In the genomic region with DNA sequence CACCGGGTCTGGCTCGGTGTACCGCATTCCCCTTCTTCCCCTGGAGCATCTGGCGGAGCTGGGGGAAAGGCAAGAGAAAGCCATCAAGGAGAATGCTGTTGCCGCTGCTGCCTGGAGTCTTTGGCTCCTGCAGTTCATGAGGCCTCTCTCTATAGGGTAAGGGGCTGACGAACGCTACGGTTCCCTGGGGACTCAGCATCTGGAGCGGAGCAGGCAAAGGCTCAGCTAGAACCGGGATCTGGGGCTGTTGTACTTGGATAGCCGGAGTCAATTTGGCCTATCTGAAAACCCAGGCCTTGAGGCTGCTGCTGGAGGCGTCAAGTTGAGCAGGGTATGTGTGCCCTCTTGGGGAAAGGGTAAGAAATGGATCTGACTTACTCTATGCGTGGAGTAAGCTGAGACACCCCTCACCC, we compare ENCODE assay signal across 9 mouse cellular contexts. TPM values are rescaled to one million over a fixed set of nuclear protein-coding genes. Genes with fewer than 3 reads are reported as not detected.
DNase-seq lines count a peak whose midpoint lies in the region; ATAC-seq and TF ChIP-seq lines count a peak whose summit lies in the region.
"Had no signal": no experiment of that assay in that cellular context is flagged by ENCODE, and none has a peak within 500 bp of the region (broad histone marks: within the 10 kb centered on the region; RNA-seq: fewer than 3 reads in every experiment).

No protein-coding gene starts in this region.

- no peaks in the 10 kb centered on the region for H3K36me3 ChIP-seq in heart, embryonic 16.5 days (ENCODE audit: control insufficient read depth, insufficient read depth)
- no peaks in the 10 kb centered on the region for H3K36me3 ChIP-seq in hindbrain, embryonic 15.5 days
- H3K36me3 ChIP-seq in midbrain, postnatal 0 days (ENCODE audit: insufficient read depth, low read length): no peaks in the 10 kb centered on the region

- 4% methylated on average over 12 of the region's 13 CpGs for WGBS in heart, embryonic 16.5 days
- WGBS in hindbrain, embryonic 15.5 days: 3% methylated on average over 13 of the region's 13 CpGs
- WGBS in midbrain, postnatal 0 days: 2% methylated on average over 12 of the region's 13 CpGs

- no peak overlapping the region for H3K27ac ChIP-seq in heart, embryonic 16.5 days (ENCODE audit: low read length)
- H3K27ac ChIP-seq in hindbrain, embryonic 15.5 days (replicated peaks): peak overlapping the region; percentile 55
- H3K27ac ChIP-seq in midbrain, postnatal 0 days (ENCODE audit: low read depth, low read length): peak overlapping the region; percentile 83

- TF ChIP-seq CTCF in midbrain, postnatal 0 days (IDR thresholded peaks at IDR 0.05): no peak

- H3K9ac ChIP-seq in heart, embryonic 16.5 days (ENCODE audit: low read length): no peak overlapping the region; the same call in 1 of the 2 replicates
- H3K9ac ChIP-seq in hindbrain, embryonic 15.5 days: peak overlapping the region; percentile 11; the same call in 1 of the 2 replicates
- H3K9ac ChIP-seq in midbrain, postnatal 0 days (replicated peaks; ENCODE audit: low read length, poor library complexity, severe bottlenecking): peak overlapping the region; percentile 61

- DNase-seq in heart, postnatal 14 days: no peak
- DNase-seq in ZHBTc4 (ENCODE audit: low read depth, low spot score): peak; percentile 61
- DNase-seq in midbrain, postnatal 0 days (ENCODE audit: low spot score): peak; percentile 19
- DNase-seq in urinary bladder, postnatal 14 days (ENCODE audit: low spot score): no peak
- no peak for DNase-seq in cerebellum, adult 9-10 months
- DNase-seq in right cerebral cortex, postnatal 25 days: no peak

- ATAC-seq in heart, embryonic 16.5 days (replicated peaks; ENCODE audit: extremely low read depth, insufficient read depth, low FRiP score): no peak
- ATAC-seq in hindbrain, embryonic 15.5 days (ENCODE audit: low FRiP score, low read depth): peak; percentile 31; the same call in 1 of the 2 replicates
- 0 out of 2 replicates have a peak, but pooled peaks have one; percentile 6 for ATAC-seq in midbrain, postnatal 0 days (ENCODE audit: low FRiP score)

- intact Hi-C loops in heart, postnatal 14 days (cut with DNase I): loop anchor here (5.0 to 10.0 kb wide), 2 partner anchors 1129 to 1207 kb away; no protein-coding TSS in a partner anchor

- H3K4me3 ChIP-seq in heart, embryonic 16.5 days (ENCODE audit: low read length): peak overlapping the region; percentile 36
- H3K4me3 ChIP-seq in hindbrain, embryonic 15.5 days: peak overlapping the region; percentile 28
- H3K4me3 ChIP-seq in midbrain, postnatal 0 days (ENCODE audit: low read depth, low read length): peak overlapping the region; percentile 43

- H3K9me3 ChIP-seq in heart, embryonic 16.5 days (replicated peaks; ENCODE audit: control insufficient read depth, low read length): no peaks in the 10 kb centered on the region
- H3K9me3 ChIP-seq in hindbrain, embryonic 15.5 days: no peaks in the 10 kb centered on the region
- H3K9me3 ChIP-seq in midbrain, postnatal 0 days (ENCODE audit: low read length): no peaks in the 10 kb centered on the region

- H3K4me1 ChIP-seq in heart, embryonic 16.5 days (ENCODE audit: control insufficient read depth, insufficient read depth, low read length): peaks cover 21% of the 10 kb centered on the region
- peaks cover 31% of the 10 kb centered on the region for H3K4me1 ChIP-seq in hindbrain, embryonic 15.5 days (replicated peaks)
- no peaks in the 10 kb centered on the region for H3K4me1 ChIP-seq in midbrain, postnatal 0 days (ENCODE audit: insufficient read depth, low read length)

- peaks cover 50% of the 10 kb centered on the region for H3K27me3 ChIP-seq in heart, embryonic 16.5 days (ENCODE audit: control insufficient read depth, insufficient read depth, low read length)
- H3K27me3 ChIP-seq in hindbrain, embryonic 15.5 days: peaks cover 40% of the 10 kb centered on the region
- H3K27me3 ChIP-seq in midbrain, postnatal 0 days (ENCODE audit: insufficient read depth, low read length): peaks cover 27% of the 10 kb centered on the region

- peak overlapping the region; percentile 61 for H3K4me2 ChIP-seq in heart, embryonic 16.5 days (ENCODE audit: low read depth, low read length)
- H3K4me2 ChIP-seq in hindbrain, embryonic 15.5 days: peak overlapping the region; percentile 49
- H3K4me2 ChIP-seq in midbrain, postnatal 0 days (ENCODE audit: low read depth, low read length, poor library complexity, severe bottlenecking): peak overlapping the region; percentile 71

RNA-seq across cellular contexts. Expression of a gene that starts 0.6 kb away (rescaled TPM):
- polyA plus RNA-seq in heart, embryonic 16.5 days (2015; fragmentation: Nextera tagmentation; extraction: Ambion mirVana): not detected in 2 replicates
- not detected for total RNA-seq in heart, postnatal 14 days (2021)
- 0.45 and 0.48 TPM in 2 replicates for polyA plus RNA-seq in hindbrain, embryonic 15.5 days (2015; fragmentation: Nextera tagmentation; extraction: Ambion mirVana)
- 0.11 and 0.66 TPM in 2 replicates for total RNA-seq in midbrain, postnatal 0 days (2014; rRNA removed)
- polyA plus RNA-seq in midbrain, postnatal 0 days (2015; fragmentation: Nextera tagmentation; extraction: Ambion mirVana): 2.0 TPM in 2 replicates
- total RNA-seq: G1E had no signal
- polyA plus RNA-seq: G1E had no signal

RNA-seq across cellular contexts. Expression of a gene that starts 7.7 kb away (rescaled TPM):
- not detected in 2 replicates for polyA plus RNA-seq in heart, embryonic 16.5 days (2015; fragmentation: Nextera tagmentation; extraction: Ambion mirVana)
- not detected for total RNA-seq in heart, postnatal 14 days (2021)
- 0.69 and 1.2 TPM in 2 replicates for polyA plus RNA-seq in hindbrain, embryonic 15.5 days (2015; fragmentation: Nextera tagmentation; extraction: Ambion mirVana)
- 0.77 TPM in 1 of 2 replicates, not detected in the other for total RNA-seq in midbrain, postnatal 0 days (2014; rRNA removed)
- 2.2 and 3.6 TPM in 2 replicates for polyA plus RNA-seq in midbrain, postnatal 0 days (2015; fragmentation: Nextera tagmentation; extraction: Ambion mirVana)

RNA-seq across cellular contexts. Expression of a gene that starts 8.2 kb away (rescaled TPM):
- polyA plus RNA-seq in heart, embryonic 16.5 days (2015; fragmentation: Nextera tagmentation; extraction: Ambion mirVana): 5.4 and 11.9 TPM in 2 replicates
- 1 to 10 TPM in 1 of 2 experiments, under 1 TPM in 1; 0.84 to 3.1 TPM for total RNA-seq in heart, postnatal 14 days (2021)
- polyA plus RNA-seq in hindbrain, embryonic 15.5 days (2015; fragmentation: Nextera tagmentation; extraction: Ambion mirVana): 28.8 and 32.3 TPM in 2 replicates
- total RNA-seq in midbrain, postnatal 0 days (2014; rRNA removed): 13.3 and 14.5 TPM in 2 replicates
- 88.9 and 94.6 TPM in 2 replicates for polyA plus RNA-seq in midbrain, postnatal 0 days (2015; fragmentation: Nextera tagmentation; extraction: Ambion mirVana)

Comparison
In these comparisons a context has a peak if more than half of its experiments do, and no peak if none do; other contexts are left out.
1. DNase-seq: peak in ZHBTc4 (single experiment) and midbrain, postnatal 0 days (single experiment); none in heart, postnatal 14 days (0 of 2), urinary bladder, postnatal 14 days (single experiment), cerebellum, adult 9-10 months (single experiment) and right cerebral cortex, postnatal 25 days (single experiment).
2. Peak in every context shown above with its lines, with median percentiles within 50 percentile points of each other: H3K4me2 ChIP-seq and H3K4me3 ChIP-seq.